Mouse (Mus musculus) embryo, embryonic 9.5 days (tissue): ENCODE data around the gene Etfb.

ENCODE experiments used
- DNase-seq: peaks from one replicate; pipeline ENCODE4 v3.0.0-alpha.2; 2017; ENCODE audit errors: extremely low spot score

The Etfb gene

DNA sequence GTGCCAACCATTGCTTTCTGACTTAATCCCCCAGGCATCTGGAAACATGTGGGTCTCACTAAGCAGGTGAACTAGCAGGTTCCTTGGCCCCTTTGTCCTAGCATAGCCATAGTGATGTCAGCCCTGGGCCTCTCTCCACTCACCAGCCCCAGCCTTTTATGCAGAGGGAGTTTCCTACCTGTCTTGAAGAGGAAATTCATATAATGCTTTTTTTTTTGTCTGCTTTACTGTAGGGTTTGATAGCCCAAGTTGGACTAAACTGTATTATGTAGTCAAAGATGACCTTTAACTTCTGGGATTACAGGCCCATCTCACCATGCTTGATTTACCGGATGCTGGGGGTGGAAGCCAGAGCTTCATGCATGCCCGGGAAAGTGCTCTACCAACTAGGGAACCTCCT, 5.9 kb downstream of the Etfb start:
- DNase-seq: no peak

GRCm38 (mm10) chr7:43451726-43452125, 7.8 kb downstream of the Etfb start:
- DNase-seq: no peak

- DNase-seq: no peak
These were observed 8.7 kb downstream of the Etfb start for GRCm38 (mm10) chr7:43452609-43453008.

- no peak for DNase-seq
These were observed 9.9 kb downstream of the Etfb start for GRCm38 (mm10) chr7:43453599-43454355.

GRCm38 (mm10) chr7:43454371-43454770, 10.5 kb downstream of the Etfb start:
- DNase-seq: no peak

- DNase-seq: no peak
These were observed 19.0 kb downstream of the Etfb start, which contains the start of gene Vsig10l for GRCm38 (mm10) chr7:43462851-43463250. Vsig10l (plus strand) TSS chr7:43463151.

DNA sequence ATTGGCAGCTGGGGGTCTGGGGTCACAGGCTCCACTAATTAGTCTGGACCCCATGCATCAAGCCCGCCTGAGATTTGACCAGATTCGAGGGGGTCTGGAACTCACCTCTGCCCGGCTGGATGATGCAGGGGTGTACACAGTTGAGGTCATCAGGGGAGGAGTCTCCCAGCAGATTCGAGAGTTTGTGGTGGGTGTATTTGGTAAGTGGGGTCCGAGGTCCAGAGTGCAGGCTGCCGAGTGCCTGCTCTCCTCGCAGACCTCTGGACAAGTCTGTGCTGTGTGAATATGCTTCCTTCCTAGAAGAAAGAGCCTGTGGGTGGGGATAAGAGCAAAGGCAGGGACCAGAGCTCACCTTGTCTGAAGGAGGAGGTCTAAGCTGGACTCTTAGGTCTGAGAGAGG, 20.1 kb downstream of the Etfb start:
- DNase-seq: no peak

- DNase-seq: no peak
These were observed 21.0 kb downstream of the Etfb start for GRCm38 (mm10) chr7:43464864-43465343.

DNA sequence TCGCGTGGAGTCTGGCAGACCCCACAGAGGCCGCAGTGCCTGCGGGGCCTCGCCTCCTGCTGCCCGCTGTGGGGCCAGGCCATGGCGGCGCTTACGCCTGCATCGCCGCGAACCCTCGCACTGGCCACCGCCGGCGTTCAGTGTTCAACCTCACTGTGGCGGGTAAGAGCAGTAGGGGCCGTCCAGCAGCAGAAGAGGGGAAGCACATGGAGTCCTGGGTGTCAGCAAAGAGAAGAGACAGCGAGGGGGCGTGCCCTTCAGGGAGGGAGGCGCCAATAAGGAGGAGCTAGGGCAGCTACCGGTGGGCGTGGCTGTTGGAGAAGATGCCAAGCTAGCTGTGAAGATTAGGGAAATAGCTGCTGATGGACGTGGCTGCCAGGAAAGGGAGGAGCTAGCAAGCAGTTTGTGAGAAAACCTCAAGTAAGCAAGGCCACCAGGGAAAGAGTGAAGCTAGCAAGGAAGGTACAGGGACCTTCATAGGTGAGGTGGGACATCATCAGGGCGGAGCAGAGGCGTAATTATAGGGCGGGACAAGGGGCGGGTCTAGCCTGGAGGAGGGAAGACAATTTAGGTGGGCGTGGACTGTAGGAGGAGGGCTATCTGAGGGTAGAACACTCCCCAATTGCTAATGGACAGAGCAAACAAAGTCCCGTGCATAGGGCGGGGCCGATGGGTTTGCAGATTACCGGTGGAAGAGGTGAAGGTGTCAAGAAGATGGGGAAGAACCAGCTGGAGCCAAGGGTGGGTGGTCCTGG, 21.6 kb downstream of the Etfb start:
- peak; percentile 86 for DNase-seq

- peak; percentile 78 for DNase-seq
These were observed 22.3 kb downstream of the Etfb start for GRCm38 (mm10) chr7:43466099-43466694.

DNA sequence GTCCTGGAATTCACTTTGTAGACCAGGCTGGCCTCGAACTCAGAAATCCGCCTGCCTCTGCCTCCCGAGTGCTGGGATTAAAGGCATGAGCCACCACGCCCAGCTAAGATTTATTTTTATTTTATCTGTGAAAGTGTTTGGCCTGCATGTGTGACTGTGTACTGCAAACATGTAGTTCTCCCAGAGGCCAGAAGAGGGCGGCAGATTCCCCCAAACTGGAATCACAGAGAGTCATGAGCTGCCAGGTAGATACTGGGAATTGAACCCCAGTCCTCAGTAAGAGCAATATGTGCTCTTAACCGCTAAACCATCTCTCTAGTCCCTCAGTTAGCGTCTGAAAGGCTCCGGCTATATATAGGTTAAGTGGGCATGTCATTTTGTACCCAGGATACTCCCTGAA, 26.5 kb downstream of the Etfb start:
- peak; percentile 56 for DNase-seq

DNA sequence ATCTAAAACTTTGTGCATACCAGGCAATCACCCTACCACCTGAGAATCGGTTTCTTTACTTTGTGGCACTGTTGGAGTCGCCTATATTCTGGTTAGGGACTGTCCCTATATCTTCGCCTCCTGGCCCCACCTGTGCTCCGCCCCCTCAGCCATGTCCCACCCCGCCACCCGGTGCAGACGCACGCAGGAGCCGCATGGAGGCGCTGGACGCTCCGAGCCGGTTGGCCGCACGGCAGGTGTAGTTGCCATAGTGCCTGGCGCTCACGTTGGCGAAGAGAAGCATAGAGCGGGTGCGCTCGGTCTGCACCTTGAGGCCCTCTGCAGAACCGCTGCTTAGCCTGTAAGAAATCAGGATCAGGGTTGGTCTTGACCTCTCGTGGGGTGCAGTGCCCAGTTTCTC, 31.8 kb downstream of the Etfb start:
- DNase-seq: no peak

GRCm38 (mm10) chr7:43476376-43476775, 32.5 kb downstream of the Etfb start:
- DNase-seq: peak; percentile 10

DNA sequence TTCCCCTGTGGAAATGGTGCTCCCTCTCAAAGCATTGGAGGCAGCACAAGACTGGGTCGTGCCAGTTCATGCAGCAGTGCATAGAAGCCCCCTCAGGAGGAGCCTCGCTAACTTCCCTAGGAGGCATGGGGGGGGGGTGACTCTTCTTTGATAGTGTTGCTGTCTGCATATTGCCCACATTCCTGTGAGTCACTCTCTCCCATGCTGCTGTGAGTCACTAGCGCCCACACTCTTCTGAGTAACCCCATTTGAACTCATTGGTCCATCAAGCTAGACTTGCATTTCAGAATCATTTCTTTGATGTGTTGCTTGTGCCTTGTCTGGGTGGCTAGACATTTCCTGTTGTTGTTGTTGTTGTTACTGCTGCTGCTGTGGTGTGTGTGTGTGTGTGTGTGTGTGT, 37.3 kb downstream of the Etfb start:
- no peak for DNase-seq

DNA sequence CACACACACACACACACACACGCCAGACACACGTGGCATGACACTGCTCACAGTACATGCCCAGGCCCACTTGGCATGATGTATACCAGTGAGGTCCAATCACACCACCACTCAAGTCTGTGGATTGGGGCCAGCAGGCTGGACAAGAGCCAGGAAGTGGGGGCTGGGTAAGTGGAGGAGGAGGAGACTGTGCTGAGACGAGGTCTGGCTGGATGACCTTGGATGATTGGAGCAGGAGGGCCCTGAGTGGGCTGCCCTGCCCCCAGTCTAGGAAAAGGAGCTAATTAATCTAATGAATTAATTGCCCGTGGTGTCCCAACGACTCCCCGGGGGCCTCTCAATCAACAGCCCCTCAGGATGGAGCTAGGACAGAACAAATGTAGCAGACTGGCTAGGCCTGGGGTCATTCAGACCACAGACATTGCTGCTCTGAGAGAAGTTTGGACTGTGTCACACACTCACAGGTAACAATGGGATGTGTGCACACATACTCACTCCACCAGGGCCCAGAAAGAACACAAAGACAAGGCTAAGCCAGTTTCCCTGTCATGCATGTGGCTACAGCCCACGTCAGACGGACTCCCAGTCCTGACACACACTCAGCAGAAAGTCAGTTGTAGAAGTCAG, 38.3 kb downstream of the Etfb start:
- no peak for DNase-seq

- no peak for DNase-seq
These were observed 39.4 kb downstream of the Etfb start for GRCm38 (mm10) chr7:43483236-43483635.

DNA sequence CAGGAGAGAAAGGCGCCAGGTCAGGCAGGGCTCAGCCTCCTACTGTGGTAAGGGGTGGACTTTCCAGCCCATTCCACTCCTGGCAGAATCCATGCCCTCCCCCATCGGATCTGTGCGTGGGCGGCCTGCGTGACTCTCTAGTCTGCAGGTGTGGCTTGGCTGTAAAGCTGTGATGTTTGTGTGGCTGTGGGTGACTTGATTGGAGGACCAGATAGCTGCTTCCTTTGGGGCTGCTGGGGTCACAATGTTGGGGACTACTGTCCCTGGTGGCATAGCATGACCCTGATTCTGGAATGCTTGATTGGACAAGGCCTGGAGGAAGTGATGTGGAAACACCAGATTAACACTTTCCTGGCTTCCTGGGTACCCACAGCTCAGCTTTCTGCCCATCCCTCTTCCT, 44.8 kb downstream of the Etfb start:
- no peak for DNase-seq

GRCm38 (mm10) chr7:43489631-43490125, 45.8 kb downstream of the Etfb start, which contains the start of gene Iglon5:
Iglon5 (minus strand) TSS chr7:43490075.
- DNase-seq: peak; percentile 30

DNA sequence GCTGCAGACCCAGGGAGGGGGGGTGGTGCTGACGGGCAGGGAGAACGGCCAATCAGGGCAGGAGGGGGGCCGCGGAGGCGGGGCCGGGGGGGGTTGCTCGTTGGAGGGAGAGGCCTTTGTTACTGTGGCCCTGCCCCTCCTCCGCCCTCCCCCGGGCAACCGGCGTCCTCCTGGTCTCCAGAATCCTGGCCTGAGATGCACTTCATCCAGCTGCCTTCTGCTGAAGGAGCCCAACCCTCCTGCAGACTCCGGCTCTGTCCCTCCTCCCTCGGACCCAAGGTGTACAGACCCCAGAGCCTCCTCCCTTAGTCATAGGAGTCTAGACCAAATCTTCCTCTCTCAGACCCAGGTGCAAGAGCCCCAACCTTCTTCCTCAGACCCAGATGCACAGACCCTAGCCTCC, 46.3 kb downstream of the Etfb start:
- DNase-seq: peak; percentile 81

GRCm38 (mm10) chr7:43490861-43491260, 47.0 kb downstream of the Etfb start:
- no peak for DNase-seq

DNA sequence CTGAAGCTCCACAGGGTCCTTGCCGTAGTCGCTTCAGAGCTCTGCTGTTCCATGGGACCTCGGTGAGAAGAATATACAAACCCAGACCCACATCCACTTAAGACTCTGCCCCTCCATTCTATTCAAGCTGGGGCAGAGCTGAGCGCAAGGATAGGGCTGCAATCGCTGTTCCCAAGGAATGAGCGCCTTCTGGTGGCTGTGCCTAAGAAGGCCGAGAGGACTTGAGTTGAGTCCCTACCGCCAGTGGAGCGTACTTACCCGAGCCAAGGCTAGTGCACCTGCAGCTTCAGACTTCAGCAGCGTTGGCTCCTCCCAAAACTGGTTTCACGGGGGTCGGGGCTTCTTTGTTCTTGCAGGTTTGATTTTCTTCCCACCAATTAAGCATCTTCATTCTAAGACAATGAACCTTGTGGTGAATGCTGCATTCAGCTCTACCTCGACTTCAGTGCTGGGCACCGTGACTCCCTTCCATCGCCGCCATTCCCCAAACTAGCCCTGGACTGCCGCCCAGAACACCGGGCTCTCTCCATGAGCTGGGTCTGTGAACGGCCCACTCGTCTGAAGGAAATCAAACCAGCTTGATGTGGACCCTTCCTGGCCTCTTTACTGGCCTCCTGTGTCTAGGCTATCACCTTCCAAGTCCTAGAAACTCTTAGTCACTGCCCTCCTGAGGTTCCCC, 51.6 kb downstream of the Etfb start:
- DNase-seq: peak; percentile 31
